In the genomic region with DNA sequence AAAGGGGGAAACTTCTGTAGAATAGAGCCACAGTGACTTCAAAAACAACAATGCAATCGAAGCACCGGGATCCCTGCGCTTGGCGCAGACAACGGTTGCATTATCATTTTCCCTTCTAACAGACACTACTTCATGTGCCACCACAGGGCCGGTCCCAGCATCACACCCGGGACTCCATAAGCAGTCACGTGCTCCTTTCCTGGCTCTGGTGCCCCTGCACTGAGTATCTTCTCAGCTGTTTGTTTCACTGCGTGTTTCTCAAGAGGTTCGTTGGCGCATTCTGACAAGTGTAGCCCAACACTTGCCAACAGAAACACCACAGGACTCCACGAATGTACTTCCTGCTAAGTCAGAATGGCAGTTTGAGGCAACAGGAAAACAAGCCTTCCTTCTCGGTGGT, we compare ENCODE assay signal across 12 mouse cellular contexts.
DNase-seq lines count a peak whose midpoint lies in the region; ATAC-seq and TF ChIP-seq lines count a peak whose summit lies in the region.
"Had no signal": no experiment of that assay in that cellular context is flagged by ENCODE, and none has a peak within 500 bp of the region (broad histone marks: within the 10 kb centered on the region; RNA-seq: fewer than 3 reads in every experiment).

No protein-coding gene starts in this region.

- H3K27me3 ChIP-seq in heart, postnatal 0 days (ENCODE audit: control insufficient read depth, insufficient read depth, low read length) = no peaks in the 10 kb centered on the region
- H3K27me3 ChIP-seq: forebrain, embryonic 12.5 days; liver, embryonic 15.5 days had no signal

- 47% methylated on average over 13 of the region's 13 CpGs for WGBS in heart, postnatal 0 days

- no peaks in the 10 kb centered on the region for H3K9me3 ChIP-seq in heart, postnatal 0 days (replicated peaks; ENCODE audit: control insufficient read depth, low read length)
- H3K9me3 ChIP-seq: forebrain, embryonic 12.5 days; liver, embryonic 15.5 days had no signal

- H3K4me1 ChIP-seq in heart, postnatal 0 days (ENCODE audit: control insufficient read depth, insufficient read depth) = no peaks in the 10 kb centered on the region; the same call in 1 of the 2 replicates

- H3K4me2 ChIP-seq in heart, postnatal 0 days (ENCODE audit: low read depth, low read length) = peak overlapping the region; percentile 26; the same call in 1 of the 2 replicates
- H3K4me2 ChIP-seq: forebrain, embryonic 12.5 days; liver, embryonic 15.5 days had no signal

- peak; percentile 12 for DNase-seq in gastrocnemius, postnatal 25 days
- DNase-seq in gastrocnemius, postnatal 10 days = no peak
- DNase-seq in right cerebral cortex, postnatal 10 days (ENCODE audit: low spot score in 2 of 2) = peak; percentile 43 to 48
- DNase-seq in right cerebral cortex, postnatal 4 days = no peak
- peak; percentile 65 for DNase-seq in heart, postnatal 0 days (ENCODE audit: low spot score)
- DNase-seq in urinary bladder, adult 2 months (ENCODE audit: low spot score) = no peak
- DNase-seq: adrenal gland, adult 2 months; kidney, postnatal 10 days; thymus, postnatal 14 days had no signal

- no peaks in the 10 kb centered on the region for H3K36me3 ChIP-seq in heart, postnatal 0 days (replicated peaks; ENCODE audit: control insufficient read depth, insufficient read depth, low read length)
- H3K36me3 ChIP-seq: forebrain, embryonic 12.5 days; liver, embryonic 15.5 days had no signal

- H3K4me3 ChIP-seq in heart, postnatal 0 days (ENCODE audit: low read depth, low read length) = no peak overlapping the region
- H3K4me3 ChIP-seq: forebrain, embryonic 12.5 days; liver, embryonic 15.5 days had no signal

- H3K9ac ChIP-seq in heart, postnatal 0 days (replicated peaks; ENCODE audit: low read depth, low read length) = no peak overlapping the region
- H3K9ac ChIP-seq: forebrain, embryonic 12.5 days; liver, embryonic 15.5 days had no signal

- no peak for TF ChIP-seq EP300 in heart, postnatal 0 days (IDR thresholded peaks at IDR 0.05; ENCODE audit: low read depth)

- 0 out of 2 replicates have a peak, but pooled peaks have one; percentile 8 for TF ChIP-seq CTCF in heart, postnatal 0 days (IDR thresholded peaks at IDR 0.05; ENCODE audit: low read depth)

- peak; percentile 69 for ATAC-seq in heart, postnatal 0 days (ENCODE audit: insufficient read depth, low read depth)
- ATAC-seq in monocyte, adult 5-6 weeks (replicated peaks; ENCODE audit: insufficient number of reproducible peaks, low FRiP score, low TSS enrichment, poor library complexity, severe bottlenecking) = no peak

- no peak overlapping the region for H3K27ac ChIP-seq in heart, postnatal 0 days (ENCODE audit: low read depth)
- H3K27ac ChIP-seq: liver, embryonic 15.5 days had no signal

Comparison
In these comparisons a context has a peak if more than half of its experiments do, and no peak if none do; other contexts are left out.
1. DNase-seq: peak in gastrocnemius, postnatal 25 days (single experiment), right cerebral cortex, postnatal 10 days (2 of 2) and heart, postnatal 0 days (single experiment); none in gastrocnemius, postnatal 10 days (single experiment), right cerebral cortex, postnatal 4 days (single experiment) and urinary bladder, adult 2 months (single experiment).